Mouse (Mus musculus) layer of hippocampus, adult 9-11 months (tissue): Measurements from ENCODE around the gene Plekhh3.
"Not testable (repeated sequence)": the region's sequence is repeated elsewhere in the genome, so short reads cannot be mapped to it uniquely, and the experiment has no call there.

ENCODE experiments used
- DNase-seq: peaks from one replicate; pipeline ENCODE4 v3.0.0; 2022

The Plekhh3 gene

DNA sequence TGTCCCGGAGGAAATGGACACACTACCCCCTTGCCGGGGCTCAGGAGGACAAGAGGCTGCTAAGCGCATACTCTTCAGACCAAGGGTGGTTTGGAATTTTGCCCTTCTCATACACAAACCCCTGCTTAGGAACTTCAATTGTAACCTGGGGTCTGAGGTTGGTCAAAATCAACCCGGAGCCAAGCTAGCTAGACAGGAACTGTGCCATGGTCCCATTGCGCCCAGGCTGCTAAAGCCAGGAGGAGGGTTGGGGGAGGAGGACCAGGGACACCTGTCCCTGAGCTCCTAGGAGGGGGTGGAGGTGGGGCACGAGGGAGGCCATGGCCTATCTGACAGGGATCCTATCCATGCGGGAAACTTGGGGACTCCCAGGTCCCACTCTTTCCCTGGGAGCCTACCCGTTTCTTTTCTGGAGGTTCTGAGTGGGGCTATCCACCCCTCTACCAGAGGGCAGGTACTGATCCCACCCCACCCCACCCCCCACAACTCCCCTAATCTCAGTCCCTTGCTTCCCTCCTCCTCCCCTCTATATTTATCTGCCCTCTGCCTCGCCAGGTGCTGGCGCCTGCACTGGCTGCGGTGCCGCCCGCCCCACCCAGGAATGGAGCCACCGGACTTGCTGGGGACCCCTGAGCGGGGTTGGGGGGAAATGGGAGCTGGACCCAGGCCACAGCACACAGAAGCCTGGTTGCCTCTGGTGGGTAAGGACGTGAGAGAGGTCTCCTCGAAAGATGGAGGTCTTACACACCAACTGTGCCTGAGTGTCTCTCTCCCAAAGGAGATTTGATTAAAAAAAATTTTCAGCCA is 1.6 kb downstream of the Plekhh3 start:
- no peak for DNase-seq

GRCm38 (mm10) chr11:101168301-101168980 is 2.7 kb downstream of the Plekhh3 start:
- DNase-seq: no peak

GRCm38 (mm10) chr11:101167963-101168300 is 3.2 kb downstream of the Plekhh3 start:
- DNase-seq: no peak

DNA sequence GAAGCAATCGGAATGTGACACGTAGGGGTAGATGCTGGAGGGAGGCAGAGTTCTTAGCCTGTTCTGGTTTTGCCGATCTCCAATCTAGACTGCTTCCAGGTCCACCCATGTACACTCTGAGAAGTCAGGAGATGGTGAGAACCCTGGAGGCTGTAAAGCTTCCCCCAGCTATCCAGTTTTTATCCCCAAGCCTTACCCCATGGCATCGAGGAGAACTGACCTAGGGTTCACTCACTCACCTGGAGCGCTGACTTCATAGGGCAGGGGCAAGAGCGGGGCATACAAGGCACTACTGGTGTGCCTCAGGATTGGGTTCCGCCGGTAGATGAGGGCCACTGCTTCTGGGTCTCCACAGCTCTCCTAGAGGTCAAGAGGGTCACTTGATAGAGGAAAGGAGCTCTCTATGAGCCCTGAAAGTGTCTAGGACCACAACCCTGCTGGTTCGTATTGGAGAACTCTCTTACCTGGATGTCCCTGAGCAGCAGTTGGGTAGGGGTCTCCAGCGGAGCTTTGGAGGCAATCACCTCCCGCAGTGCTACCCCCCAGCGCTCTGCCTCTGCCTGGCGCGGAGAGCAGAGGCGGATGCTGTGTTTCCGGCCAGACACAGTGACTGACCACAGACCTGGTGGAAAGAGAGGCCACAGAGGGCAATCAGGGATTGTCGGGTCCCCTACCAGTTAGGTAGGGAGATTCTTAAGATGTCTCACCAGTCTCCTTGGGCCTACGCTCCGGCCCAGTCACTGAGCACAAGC is 3.8 kb downstream of the Plekhh3 start:
- DNase-seq: no peak

DNA sequence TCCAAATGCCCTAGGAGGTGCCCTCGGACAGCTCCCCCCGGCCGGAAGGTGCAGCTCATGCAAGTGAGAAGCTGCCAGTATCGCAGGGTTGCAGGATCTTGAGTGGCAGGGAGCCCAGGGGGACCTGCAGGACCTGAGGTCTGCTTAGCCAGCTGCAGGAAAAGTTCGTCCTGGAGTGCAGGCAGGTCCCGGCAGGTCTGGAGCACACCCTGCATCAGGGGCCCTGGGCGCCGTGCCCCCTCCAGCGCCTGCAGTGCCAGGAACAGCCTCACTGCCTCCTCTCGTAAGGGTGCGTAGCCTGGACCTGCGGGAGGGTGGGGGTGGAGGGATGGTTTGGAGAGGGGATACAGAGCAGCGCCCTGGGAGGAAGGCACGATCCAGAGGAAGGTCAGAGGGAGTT is 4.8 kb downstream of the Plekhh3 start:
- DNase-seq: no peak

DNA sequence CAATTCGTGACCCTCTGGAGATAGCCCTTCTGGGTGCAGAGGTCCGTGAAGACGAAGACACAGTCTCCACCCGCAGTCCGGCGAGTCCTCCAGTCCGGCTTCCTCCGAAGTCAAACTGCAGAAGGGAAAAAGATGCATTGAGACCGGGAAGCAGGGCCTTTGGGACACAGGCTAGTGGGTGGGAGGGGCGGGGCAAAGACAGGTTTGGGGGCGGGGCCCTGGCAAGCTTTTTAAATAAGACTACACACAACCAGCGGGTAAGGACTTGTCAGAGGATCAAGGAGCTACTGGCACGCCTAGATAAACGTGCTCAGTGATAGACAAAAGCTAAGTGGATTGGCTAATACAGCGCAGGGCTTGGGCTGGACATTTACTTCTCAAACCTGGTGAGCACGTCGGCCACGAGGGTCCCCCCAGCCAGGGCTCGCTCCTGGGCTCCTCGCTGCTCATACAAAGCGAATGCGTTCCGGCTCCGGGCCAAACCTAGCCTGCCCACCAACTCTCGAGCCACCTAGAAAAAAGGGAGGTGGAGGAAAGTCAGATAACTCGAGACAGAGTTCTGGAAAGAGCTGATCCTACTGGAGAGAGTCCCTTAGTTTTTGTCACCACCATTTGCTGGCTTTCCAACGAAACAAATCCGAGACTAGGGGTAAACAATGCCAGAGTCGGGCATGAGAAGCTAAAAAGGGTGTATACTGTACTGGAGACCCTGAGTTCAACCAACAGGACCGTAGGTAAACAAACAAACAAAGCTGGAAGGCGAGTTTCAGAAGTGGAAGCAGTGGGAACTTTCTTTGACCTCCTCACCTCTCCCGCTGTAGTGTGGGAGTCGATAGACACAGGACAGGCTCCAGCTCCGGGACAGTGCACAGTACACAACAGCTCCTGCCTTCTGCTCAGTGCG is 6.2 kb downstream of the Plekhh3 start:
- DNase-seq: no peak

- no peak for DNase-seq
Measured at GRCm38 (mm10) chr11:101164351-101164665, 6.8 kb downstream of the Plekhh3 start.

GRCm38 (mm10) chr11:101163476-101164350 is 7.4 kb downstream of the Plekhh3 start:
- no peak for DNase-seq

- no peak for DNase-seq
Measured at GRCm38 (mm10) chr11:101162772-101163171, 8.4 kb downstream of the Plekhh3 start.

GRCm38 (mm10) chr11:101162301-101162700 is 8.8 kb downstream of the Plekhh3 start:
- DNase-seq: no peak

DNA sequence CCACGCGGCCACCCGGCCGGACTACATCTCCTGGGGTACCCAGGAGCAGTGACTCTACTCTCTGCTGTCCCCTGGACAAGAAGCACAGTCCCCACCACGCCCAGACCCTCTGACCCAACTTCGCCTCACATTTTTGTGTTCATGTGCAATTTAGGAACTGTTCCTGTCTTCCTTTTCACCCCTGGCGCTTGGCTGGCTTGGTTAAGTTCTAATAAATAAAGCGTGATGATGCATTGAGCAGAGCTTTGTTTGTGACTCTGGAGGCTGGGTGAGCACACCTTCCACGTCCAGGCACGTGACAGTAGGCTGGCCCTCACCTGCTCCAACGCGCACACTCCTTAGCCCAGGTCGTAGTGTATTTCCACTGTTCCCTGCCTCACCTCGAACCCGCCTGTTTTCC is 9.6 kb downstream of the Plekhh3 start:
- no peak for DNase-seq

DNA sequence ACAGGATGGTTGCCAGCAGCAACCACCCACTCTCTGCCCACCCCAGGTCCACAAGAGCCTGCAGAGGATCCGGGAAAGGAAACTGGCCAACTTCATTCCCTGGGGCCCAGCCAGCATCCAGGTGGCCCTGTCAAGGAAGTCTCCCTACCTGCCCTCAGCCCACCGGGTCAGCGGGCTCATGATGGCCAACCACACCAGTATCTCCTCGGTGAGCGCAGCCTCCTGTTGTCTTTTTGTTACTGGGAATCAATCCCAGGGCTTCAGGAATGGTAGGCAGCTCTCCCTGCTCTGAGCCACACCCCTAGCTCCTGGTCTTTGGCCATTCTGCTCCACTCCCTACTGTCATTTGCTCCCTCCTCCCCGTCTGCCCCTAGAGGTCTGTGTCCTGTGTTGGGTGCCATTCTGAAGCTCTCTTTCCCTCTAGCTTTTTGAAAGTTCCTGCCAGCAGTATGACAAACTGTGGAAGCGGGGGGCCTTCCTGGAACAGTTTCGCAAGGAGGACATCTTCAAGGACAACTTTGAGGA is 10.1 kb downstream of the Plekhh3 start:
- not testable (repeated sequence) for DNase-seq

DNA sequence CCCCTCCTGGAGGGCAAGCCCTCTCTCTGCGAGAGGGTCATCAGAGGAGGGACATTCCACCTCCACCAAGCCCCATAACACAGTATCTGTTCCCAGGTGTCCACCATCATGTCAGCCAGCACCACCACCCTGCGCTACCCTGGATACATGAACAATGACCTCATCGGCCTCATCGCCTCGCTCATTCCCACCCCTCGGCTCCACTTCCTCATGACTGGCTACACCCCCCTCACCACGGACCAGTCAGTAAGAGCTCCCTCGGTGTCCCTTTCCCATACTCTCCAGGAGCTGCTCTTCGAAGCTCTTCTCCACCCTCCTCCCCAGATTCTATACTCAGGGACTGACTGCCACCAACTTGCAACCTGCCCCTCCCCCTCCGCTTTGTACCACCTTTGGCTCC is 11.0 kb downstream of the Plekhh3 start:
- not testable (repeated sequence) for DNase-seq

DNA sequence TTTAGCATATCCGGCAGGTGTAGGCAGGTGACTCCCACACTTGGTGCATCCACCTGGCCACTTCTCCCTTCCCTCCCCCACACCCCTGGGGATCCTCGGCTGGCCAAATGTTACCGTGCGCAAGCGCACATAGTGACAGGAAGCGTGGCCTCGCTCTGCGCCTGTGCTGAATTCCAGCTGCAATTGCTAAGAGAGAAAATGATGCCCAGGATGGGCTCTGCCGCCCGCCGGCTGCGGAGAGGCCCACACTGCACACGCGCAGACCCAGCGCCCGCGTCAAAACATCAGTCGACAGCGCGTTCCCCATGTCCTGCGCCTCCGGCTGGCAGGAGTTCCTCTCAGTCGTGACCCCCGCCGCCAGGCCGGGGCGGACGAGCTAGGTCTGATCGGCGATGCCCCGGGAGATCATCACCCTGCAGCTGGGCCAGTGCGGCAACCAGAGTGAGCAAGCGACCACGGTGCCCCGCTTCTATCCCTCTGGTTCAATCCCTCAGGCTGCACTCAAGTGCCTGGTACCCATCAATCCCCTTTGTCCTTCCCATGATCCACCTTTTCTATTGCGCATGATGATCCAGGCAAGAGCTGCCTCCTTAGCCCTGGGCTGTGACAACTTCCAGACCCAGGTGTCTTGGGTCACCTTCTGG is 15.3 kb downstream of the Plekhh3 start, which contains the start of gene Tubg2:
Gene Tubg2, plus strand, starts transcription at position 180 of the 644 bp plus-strand sequence.
- DNase-seq: peak; percentile 77

DNA sequence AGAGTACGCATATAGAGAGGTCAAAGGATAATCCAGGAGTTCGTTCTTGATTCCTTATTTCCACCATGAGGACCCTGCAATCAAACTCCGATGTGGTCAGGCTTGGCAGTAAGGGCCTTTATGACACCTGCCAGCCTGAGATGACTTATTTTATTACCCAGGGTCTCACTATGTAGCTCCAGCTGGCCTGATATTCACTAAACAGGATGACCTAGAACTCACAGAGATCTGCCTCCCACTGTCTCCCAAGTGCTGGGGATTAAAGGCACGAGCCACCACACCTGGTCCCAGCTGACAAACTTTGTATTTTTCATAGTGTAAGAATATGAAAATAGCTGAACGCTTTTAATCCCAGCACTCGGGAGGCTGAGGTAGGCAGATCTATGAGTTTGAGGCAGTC is 16.0 kb downstream of the Plekhh3 start:
- no peak for DNase-seq

GRCm38 (mm10) chr11:101154648-101155047 is 16.5 kb downstream of the Plekhh3 start:
- DNase-seq: no peak

DNA sequence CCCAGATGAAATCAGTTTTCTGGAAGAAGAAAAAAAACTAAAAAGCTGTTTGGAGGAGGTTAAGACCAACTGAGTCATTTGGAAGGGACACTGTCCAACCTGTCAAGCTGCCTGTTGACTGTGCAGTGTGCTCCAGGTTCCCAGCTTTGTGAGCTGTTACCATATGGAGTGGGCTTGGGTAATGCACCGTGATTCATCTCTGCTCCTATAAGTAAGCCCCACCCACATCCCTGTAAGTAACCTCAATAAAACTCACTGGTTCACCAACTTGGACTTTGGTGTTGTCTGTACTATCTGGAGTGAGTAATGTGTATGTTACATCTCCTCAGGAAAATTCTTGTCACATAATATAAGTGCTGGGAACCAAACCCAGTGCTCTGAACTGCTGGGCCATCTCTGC is 18.3 kb downstream of the Plekhh3 start:
- DNase-seq: no peak

- DNase-seq: no peak
Measured at GRCm38 (mm10) chr11:101151063-101151462, 20.1 kb downstream of the Plekhh3 start.

DNA sequence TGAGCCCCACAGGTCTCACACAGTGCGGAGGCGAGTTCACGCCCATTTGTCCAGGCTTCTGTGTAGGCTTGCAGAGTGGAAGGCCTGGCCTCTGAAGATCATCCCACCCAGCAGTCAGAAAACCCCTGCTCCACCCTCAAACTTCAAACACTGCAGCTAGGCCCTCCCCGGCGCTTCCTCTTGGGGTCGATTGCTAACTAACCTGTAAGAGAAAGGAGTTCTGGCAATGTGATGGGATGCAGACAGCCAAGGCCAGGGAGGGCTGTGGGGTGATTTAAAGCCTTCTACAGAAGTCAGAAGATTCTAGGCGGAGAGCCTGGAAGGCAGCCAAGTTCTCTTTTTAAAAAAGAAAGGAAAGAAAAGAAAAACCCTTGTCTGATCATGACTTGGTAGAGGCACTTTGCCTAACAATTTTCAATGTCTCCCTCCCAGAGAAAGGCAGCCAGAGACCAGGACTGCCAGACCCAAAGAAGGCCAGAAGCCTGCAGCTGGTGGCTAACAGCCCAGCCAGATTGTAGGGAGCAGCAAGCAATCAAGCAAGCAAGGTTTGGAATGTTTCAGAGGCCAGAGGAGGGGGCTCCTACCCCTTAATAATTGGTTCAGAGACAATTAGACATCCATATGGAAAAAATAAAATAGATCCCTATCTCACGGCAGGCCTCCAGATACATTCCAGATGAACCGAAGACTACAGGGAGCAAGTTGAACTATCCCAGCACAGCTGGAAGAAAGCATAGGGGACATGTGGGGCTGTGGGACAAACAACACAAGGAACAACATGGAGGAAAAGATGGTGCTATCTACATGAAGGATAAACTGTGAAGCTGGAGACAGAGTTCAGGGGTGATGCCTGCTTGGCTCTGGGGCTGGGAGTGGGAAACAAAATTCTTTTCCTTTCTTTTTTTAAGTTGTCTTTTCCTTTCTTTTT is 21.7 kb downstream of the Plekhh3 start:
- no peak for DNase-seq

DNA sequence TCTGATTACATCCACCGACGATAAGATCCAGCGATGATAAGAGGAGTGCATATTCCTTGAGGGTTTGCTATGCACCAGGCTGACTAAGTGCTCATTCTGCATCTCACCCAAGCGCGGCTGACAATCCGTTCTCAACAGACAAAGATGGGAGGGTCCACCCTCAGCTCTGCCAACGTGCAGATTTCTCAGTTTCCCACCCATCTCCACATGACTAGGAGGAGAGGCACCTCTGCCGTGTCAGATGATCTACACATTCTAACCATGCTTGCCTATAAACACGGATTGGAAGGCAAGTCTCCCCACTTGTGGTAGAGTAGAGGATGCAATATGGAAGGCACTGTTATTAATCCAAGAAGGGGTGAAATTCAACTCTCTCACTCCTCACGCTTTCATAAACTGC is 22.4 kb downstream of the Plekhh3 start:
- DNase-seq: no peak
